Mouse (Mus musculus): ENCODE data around the gene Ppp4r2. TPM values are rescaled to one million over a fixed set of nuclear protein-coding genes. Genes with fewer than 3 reads are reported as not detected.
"Not testable (repeated sequence)": the region's sequence is repeated elsewhere in the genome, so short reads cannot be mapped to it uniquely, and the experiment has no call there.

Gene Ppp4r2
- polyA plus RNA-seq, 1 experiment from 2014 or later: 35.2 TPM

- Histone ChIP-seq H3K4me1 (ENCODE audit: control insufficient read depth, insufficient read depth, low read length) (no peaks in the 10 kb centered on the region), H3K9me3 (ENCODE audit: control insufficient read depth, low read length) (no peaks in the 10 kb centered on the region), H3K9ac (replicated peaks; ENCODE audit: low read length) (no peak overlapping the region), H3K36me3 (ENCODE audit: control insufficient read depth, insufficient read depth, low read length) (peaks cover 25% of the 10 kb centered on the region), H3K4me3 (replicated peaks; ENCODE audit: low read depth, low read length) (no peak overlapping the region), H3K4me2 (ENCODE audit: low read length) (no peak overlapping the region), H3K27me3 (ENCODE audit: control insufficient read depth, insufficient read depth, low read length) (no peaks in the 10 kb centered on the region), H3K27ac (replicated peaks; ENCODE audit: low read depth, low read length) (no peak overlapping the region)
- WGBS: 91% methylated on average over 5 of the region's 5 CpGs
- ATAC-seq (ENCODE audit: low FRiP score, low TSS enrichment) (no peak), DNase-seq (no peak)
Measured at GRCm38 (mm10) chr6:100847264-100847663, 13.8 kb downstream of the Ppp4r2 start.

GRCm38 (mm10) chr6:100848682-100849375, 15.4 kb downstream of the Ppp4r2 start:
- Histone ChIP-seq H3K4me1 (ENCODE audit: control insufficient read depth, insufficient read depth, low read length) (no peaks in the 10 kb centered on the region), H3K4me3 (replicated peaks; ENCODE audit: low read depth, low read length) (no peak overlapping the region), H3K4me2 (ENCODE audit: low read length) (no peak overlapping the region), H3K27me3 (ENCODE audit: control insufficient read depth, insufficient read depth, low read length) (no peaks in the 10 kb centered on the region), H3K36me3 (ENCODE audit: control insufficient read depth, insufficient read depth, low read length) (peaks cover 15% of the 10 kb centered on the region), H3K9ac (replicated peaks; ENCODE audit: low read length) (no peak overlapping the region), H3K27ac (replicated peaks; ENCODE audit: low read depth, low read length) (no peak overlapping the region), H3K9me3 (ENCODE audit: control insufficient read depth, low read length) (no peaks in the 10 kb centered on the region)
- DNase-seq (no peak), ATAC-seq (ENCODE audit: low FRiP score, low TSS enrichment) (no peak)
- 90% methylated on average over 9 of the region's 9 CpGs for WGBS

- H3K27me3 ChIP-seq (ENCODE audit: control insufficient read depth, insufficient read depth, low read length): no peaks in the 10 kb centered on the region
- no peak for DNase-seq
- H3K9ac ChIP-seq (replicated peaks; ENCODE audit: low read length): no peak overlapping the region
- H3K4me1 ChIP-seq (ENCODE audit: control insufficient read depth, insufficient read depth, low read length): no peaks in the 10 kb centered on the region
- H3K9me3 ChIP-seq (ENCODE audit: control insufficient read depth, low read length): no peaks in the 10 kb centered on the region
- no peak overlapping the region for H3K27ac ChIP-seq (replicated peaks; ENCODE audit: low read depth, low read length)
- WGBS: 94% methylated on average over 9 of the region's 9 CpGs
- no peak overlapping the region for H3K4me2 ChIP-seq (ENCODE audit: low read length)
- no peak overlapping the region for H3K4me3 ChIP-seq (replicated peaks; ENCODE audit: low read depth, low read length)
- ATAC-seq (ENCODE audit: low FRiP score, low TSS enrichment): no peak
- peaks cover 16% of the 10 kb centered on the region for H3K36me3 ChIP-seq (ENCODE audit: control insufficient read depth, insufficient read depth, low read length)
Measured at GRCm38 (mm10) chr6:100850671-100851081, 17.3 kb downstream of the Ppp4r2 start.

- no peaks in the 10 kb centered on the region for H3K27me3 ChIP-seq (ENCODE audit: control insufficient read depth, insufficient read depth, low read length)
- 94% methylated on average over 5 of the region's 5 CpGs for WGBS
Measured at GRCm38 (mm10) chr6:100851083-100851482, 17.7 kb downstream of the Ppp4r2 start.

GRCm38 (mm10) chr6:100865321-100865720, 31.9 kb downstream of the Ppp4r2 start:
- no peak overlapping the region for H3K27ac ChIP-seq (replicated peaks; ENCODE audit: low read depth, low read length)
- DNase-seq (no peak), ATAC-seq (ENCODE audit: low FRiP score, low TSS enrichment) (no peak)
- H3K4me1 ChIP-seq (ENCODE audit: control insufficient read depth, insufficient read depth, low read length): no peaks in the 10 kb centered on the region
- 89% methylated on average over 6 of the region's 6 CpGs for WGBS
- H3K36me3 ChIP-seq (ENCODE audit: control insufficient read depth, insufficient read depth, low read length): peaks cover 22% of the 10 kb centered on the region
- H3K9ac ChIP-seq (replicated peaks; ENCODE audit: low read length): no peak overlapping the region
- H3K27me3 ChIP-seq (ENCODE audit: control insufficient read depth, insufficient read depth, low read length): no peaks in the 10 kb centered on the region
- H3K9me3 ChIP-seq (ENCODE audit: control insufficient read depth, low read length): no peaks in the 10 kb centered on the region
- no peak overlapping the region for H3K4me2 ChIP-seq (ENCODE audit: low read length)
- H3K4me3 ChIP-seq (replicated peaks; ENCODE audit: low read depth, low read length): no peak overlapping the region

More at GRCm38 (mm10) chr6:100851083-100851482, 17.7 kb downstream of the Ppp4r2 start:
- H3K4me1 ChIP-seq (ENCODE audit: control insufficient read depth, insufficient read depth, low read length): no peaks in the 10 kb centered on the region
- no peak overlapping the region for H3K9ac ChIP-seq (replicated peaks; ENCODE audit: low read length)
- H3K27ac ChIP-seq (replicated peaks; ENCODE audit: low read depth, low read length): no peak overlapping the region
- no peaks in the 10 kb centered on the region for H3K9me3 ChIP-seq (ENCODE audit: control insufficient read depth, low read length)
- peaks cover 15% of the 10 kb centered on the region for H3K36me3 ChIP-seq (ENCODE audit: control insufficient read depth, insufficient read depth, low read length)
- DNase-seq: no peak
- ATAC-seq (ENCODE audit: low FRiP score, low TSS enrichment): no peak
- no peak overlapping the region for H3K4me2 ChIP-seq (ENCODE audit: low read length)
- no peak overlapping the region for H3K4me3 ChIP-seq (replicated peaks; ENCODE audit: low read depth, low read length)

- H3K27me3 ChIP-seq (ENCODE audit: control insufficient read depth, insufficient read depth, low read length); DNase-seq; H3K9ac ChIP-seq (replicated peaks; ENCODE audit: low read length); H3K4me1 ChIP-seq (ENCODE audit: control insufficient read depth, insufficient read depth, low read length); H3K4me2 ChIP-seq (ENCODE audit: low read length); ATAC-seq (ENCODE audit: low FRiP score, low TSS enrichment); H3K9me3 ChIP-seq (ENCODE audit: control insufficient read depth, low read length); H3K27ac ChIP-seq (replicated peaks; ENCODE audit: low read depth, low read length); H3K4me3 ChIP-seq (replicated peaks; ENCODE audit: low read depth, low read length): not testable (repeated sequence)
- 71% methylated on average over 5 of the region's 5 CpGs for WGBS
- peaks cover 22% of the 10 kb centered on the region for H3K36me3 ChIP-seq (ENCODE audit: control insufficient read depth, insufficient read depth, low read length)
Measured at GRCm38 (mm10) chr6:100865788-100866187, 32.4 kb downstream of the Ppp4r2 start.

- not testable (repeated sequence) for H3K4me1 ChIP-seq (ENCODE audit: control insufficient read depth, insufficient read depth, low read length); H3K9ac ChIP-seq (replicated peaks; ENCODE audit: low read length); H3K4me2 ChIP-seq (ENCODE audit: low read length); H3K27ac ChIP-seq (replicated peaks; ENCODE audit: low read depth, low read length); H3K4me3 ChIP-seq (replicated peaks; ENCODE audit: low read depth, low read length); H3K9me3 ChIP-seq (ENCODE audit: control insufficient read depth, low read length); H3K27me3 ChIP-seq (ENCODE audit: control insufficient read depth, insufficient read depth, low read length); ATAC-seq (ENCODE audit: low FRiP score, low TSS enrichment); DNase-seq
- 90% methylated on average over 5 of the region's 5 CpGs for WGBS
- peaks cover 22% of the 10 kb centered on the region for H3K36me3 ChIP-seq (ENCODE audit: control insufficient read depth, insufficient read depth, low read length)
Measured at GRCm38 (mm10) chr6:100866246-100866645, 32.8 kb downstream of the Ppp4r2 start.

GRCm38 (mm10) chr6:100868863-100869262, 35.4 kb downstream of the Ppp4r2 start:
- H3K9me3 ChIP-seq (ENCODE audit: control insufficient read depth, low read length): no peaks in the 10 kb centered on the region
- 36% methylated on average over 5 of the region's 5 CpGs for WGBS
- H3K27ac ChIP-seq (replicated peaks; ENCODE audit: low read depth, low read length): no peak overlapping the region
- no peak overlapping the region for H3K4me2 ChIP-seq (ENCODE audit: low read length)
- no peak overlapping the region for H3K4me3 ChIP-seq (replicated peaks; ENCODE audit: low read depth, low read length)
- H3K9ac ChIP-seq (replicated peaks; ENCODE audit: low read length): no peak overlapping the region
- H3K27me3 ChIP-seq (ENCODE audit: control insufficient read depth, insufficient read depth, low read length): no peaks in the 10 kb centered on the region
- ATAC-seq (ENCODE audit: low FRiP score, low TSS enrichment): no peak
- H3K36me3 ChIP-seq (ENCODE audit: control insufficient read depth, insufficient read depth, low read length): peaks cover 17% of the 10 kb centered on the region
- DNase-seq: no peak
- H3K4me1 ChIP-seq (ENCODE audit: control insufficient read depth, insufficient read depth, low read length): no peaks in the 10 kb centered on the region

GRCm38 (mm10) chr6:100869909-100870308, 36.5 kb downstream of the Ppp4r2 start:
- no peak overlapping the region for H3K27ac ChIP-seq (replicated peaks; ENCODE audit: low read depth, low read length)
- no peaks in the 10 kb centered on the region for H3K27me3 ChIP-seq (ENCODE audit: control insufficient read depth, insufficient read depth, low read length)
- no peaks in the 10 kb centered on the region for H3K4me1 ChIP-seq (ENCODE audit: control insufficient read depth, insufficient read depth, low read length)
- H3K4me2 ChIP-seq (ENCODE audit: low read length): no peak overlapping the region
- H3K36me3 ChIP-seq (ENCODE audit: control insufficient read depth, insufficient read depth, low read length): peaks cover 11% of the 10 kb centered on the region
- ATAC-seq (ENCODE audit: low FRiP score, low TSS enrichment) (no peak), DNase-seq (no peak)
- 86% methylated on average over 9 of the region's 9 CpGs for WGBS
- no peak overlapping the region for H3K9ac ChIP-seq (replicated peaks; ENCODE audit: low read length)
- H3K4me3 ChIP-seq (replicated peaks; ENCODE audit: low read depth, low read length): no peak overlapping the region
- no peaks in the 10 kb centered on the region for H3K9me3 ChIP-seq (ENCODE audit: control insufficient read depth, low read length)

All from midbrain, embryonic 14.5 days (tissue).